Mouse (Mus musculus) heart, postnatal 0 days (tissue): Measurements from ENCODE around the gene Arl5b. TPM values are rescaled to one million over a fixed set of nuclear protein-coding genes. Genes with fewer than 3 reads are reported as not detected.

Source experiments
- ATAC-seq: fragments of 200-750 bp; cut with Nextera tagmentation; 2 replicates; pipeline ENCODE4 v1.8.0; 2017; ENCODE audit warnings: low read depth, moderate number of reproducible peaks, moderate library complexity; ENCODE audit not compliant: insufficient read depth
- DNase-seq: peaks from one replicate; pipeline ENCODE4 v3.0.0-alpha.2; 2016; ENCODE audit warnings: low spot score
- H3K27ac ChIP-seq: fragments of 300-500 bp; sonication (generic); 2 replicates; pipeline ENCODE4 v1.5.1; 2014; ENCODE audit warnings: low read depth, mild to moderate bottlenecking
- H3K27me3 ChIP-seq: fragments of 300-500 bp; sonication (generic); 2 replicates; pipeline ENCODE4 v1.6.1; 2014; ENCODE audit warnings: low read length, mixed read lengths; ENCODE audit not compliant: control insufficient read depth, insufficient read depth
- H3K36me3 ChIP-seq: fragments of 300-500 bp; sonication (generic); replicated peaks from 2 replicates; pipeline ENCODE4 v1.6.1; 2014; ENCODE audit warnings: low read length, mixed read lengths; ENCODE audit not compliant: control insufficient read depth, insufficient read depth
- H3K4me1 ChIP-seq: fragments of 300-500 bp; sonication (generic); 2 replicates; pipeline ENCODE4 v1.6.1; 2014; ENCODE audit warnings: antibody characterized with exemption; ENCODE audit not compliant: control insufficient read depth, insufficient read depth
- H3K4me2 ChIP-seq: fragments of 300-500 bp; sonication (generic); 2 replicates; pipeline ENCODE4 v1.6.1; 2014; ENCODE audit warnings: low read depth, mild to moderate bottlenecking, low read length, moderate library complexity
- H3K4me3 ChIP-seq: fragments of 300-500 bp; sonication (generic); 2 replicates; pipeline ENCODE4 v1.5.1; 2014; ENCODE audit warnings: low read depth, low read length
- H3K9ac ChIP-seq: fragments of 300-500 bp; sonication (generic); replicated peaks from 2 replicates; pipeline ENCODE4 v1.6.1; 2014; ENCODE audit warnings: low read depth, low read length, mixed read lengths
- H3K9me3 ChIP-seq: fragments of 300-500 bp; sonication (generic); replicated peaks from 2 replicates; pipeline ENCODE4 v1.6.1; 2016; ENCODE audit warnings: low read length; ENCODE audit not compliant: control insufficient read depth
- CTCF ChIP-seq: IDR thresholded peaks from 2 replicates; pipeline ENCODE4 v1.5.1; 2016; ENCODE audit warnings: antibody characterized with exemption, control low read depth, low read depth
- EP300 ChIP-seq: IDR thresholded peaks from 2 replicates; pipeline ENCODE4 v1.6.1; 2016; ENCODE audit warnings: antibody characterized with exemption, low read depth
- WGBS: fragments of 180-500 bp; shearing (Covaris S2); extraction: QIAGEN DNeasy Blood & Tissue Kit; methylation state at CpG from one replicate; pipeline ENCODE4 v1.1.7; 2014; 5-methylcytosine and 5-hydroxymethylcytosine counted together
- polyA plus RNA-seq: library from polyadenylated mRNA; unstranded; fragments of >200 nt; fragmentation: Nextera tagmentation; extraction: Ambion mirVana; gene quantifications from 2 replicates; pipeline ENCODE4 v1.2.1, GENCODE M21; 2015
- total RNA-seq: library from RNA; depleted of rRNA; stranded (reverse); fragments of >200 nt; gene quantifications from 2 replicates; pipeline ENCODE4 v1.2.3, GENCODE M21; 2014; ENCODE audit warnings: low replicate concordance

The Arl5b gene
- total and polyA plus RNA-seq, 2 experiments from 2014 or later: 16.9 to 23.9 TPM

GRCm38 (mm10) chr2:15083702-15084101 is 34.5 kb downstream of the Arl5b start:
- Histone ChIP-seq H3K4me3 (no peak overlapping the region), H3K4me2 (no peak overlapping the region), H3K9ac (no peak overlapping the region), H3K9me3 (no peaks in the 10 kb centered on the region), H3K27me3 (no peaks in the 10 kb centered on the region), H3K36me3 (peaks cover 23% of the 10 kb centered on the region), H3K27ac (no peak overlapping the region), H3K4me1 (no peaks in the 10 kb centered on the region)
- no peak for ATAC-seq
- 98% methylated on average over 2 of the region's 2 CpGs for WGBS
- no peak for DNase-seq
- TF ChIP-seq EP300: no peak
- no peak for TF ChIP-seq CTCF

GRCm38 (mm10) chr2:15087308-15087707 is 38.1 kb downstream of the Arl5b start:
- WGBS: 68% methylated on average over 1 of the region's 1 CpGs
- ATAC-seq (no peak), DNase-seq (no peak)
- H3K27me3 ChIP-seq: no peaks in the 10 kb centered on the region
- H3K4me3 ChIP-seq: no peak overlapping the region
- no peaks in the 10 kb centered on the region for H3K9me3 ChIP-seq
- no peak for TF ChIP-seq EP300
- H3K4me2 ChIP-seq: no peak overlapping the region
- no peaks in the 10 kb centered on the region for H3K4me1 ChIP-seq
- H3K27ac ChIP-seq: no peak overlapping the region
- no peak overlapping the region for H3K9ac ChIP-seq
- H3K36me3 ChIP-seq: peaks cover 10% of the 10 kb centered on the region; the same call in 1 of the 2 replicates

- no peak for DNase-seq
- Histone ChIP-seq H3K4me1 (no peaks in the 10 kb centered on the region), H3K27me3 (no peaks in the 10 kb centered on the region), H3K4me3 (no peak overlapping the region), H3K9ac (no peak overlapping the region), H3K36me3 (no peaks in the 10 kb centered on the region), H3K4me2 (no peak overlapping the region), H3K9me3 (no peaks in the 10 kb centered on the region), H3K27ac (no peak overlapping the region)
- 51% methylated on average over 3 of the region's 3 CpGs for WGBS
- TF ChIP-seq EP300: no peak
- peak; percentile 34 for TF ChIP-seq CTCF
- no peak for ATAC-seq
These were observed 47.4 kb downstream of the Arl5b start for GRCm38 (mm10) chr2:15096514-15097090.

- no peak for ATAC-seq
- DNase-seq: no peak
- 52% methylated on average over 1 of the region's 1 CpGs for WGBS
These were observed 55.2 kb downstream of the Arl5b start for GRCm38 (mm10) chr2:15104386-15104785.

GRCm38 (mm10) chr2:15111290-15111689 is 62.1 kb downstream of the Arl5b start:
- no peak overlapping the region for H3K9ac ChIP-seq
- H3K4me2 ChIP-seq: no peak overlapping the region
- H3K36me3 ChIP-seq: no peaks in the 10 kb centered on the region
- no peaks in the 10 kb centered on the region for H3K27me3 ChIP-seq
- H3K4me1 ChIP-seq: no peaks in the 10 kb centered on the region
- no peak overlapping the region for H3K27ac ChIP-seq
- peak; percentile 25 for DNase-seq
- no peaks in the 10 kb centered on the region for H3K9me3 ChIP-seq
- H3K4me3 ChIP-seq: no peak overlapping the region
- TF ChIP-seq CTCF (peak; percentile 4; the same call in 1 of the 2 replicates), EP300 (no peak)
- 15% methylated on average over 2 of the region's 2 CpGs for WGBS
- peak; percentile 70; the same call in 1 of the 2 replicates for ATAC-seq

More at GRCm38 (mm10) chr2:15104386-15104785, 55.2 kb downstream of the Arl5b start:
- H3K27me3 ChIP-seq: no peaks in the 10 kb centered on the region
- no peaks in the 10 kb centered on the region for H3K4me1 ChIP-seq
- H3K9me3 ChIP-seq: no peaks in the 10 kb centered on the region
- no peak for TF ChIP-seq CTCF
- no peak for TF ChIP-seq EP300
- no peak overlapping the region for H3K9ac ChIP-seq
- no peak overlapping the region for H3K27ac ChIP-seq
- no peak overlapping the region for H3K4me2 ChIP-seq
- H3K4me3 ChIP-seq: no peak overlapping the region
- H3K36me3 ChIP-seq: no peaks in the 10 kb centered on the region
